Mouse (Mus musculus) left cerebral cortex, postnatal 10 days (tissue): ENCODE measurements around the gene Rusc1. TPM values are rescaled to one million over a fixed set of nuclear protein-coding genes. Genes with fewer than 3 reads are reported as not detected.
A peak's percentile ranks its signal among the peaks of the same experiment; 100 is the strongest.
"Not testable (repeated sequence)": the region's sequence is repeated elsewhere in the genome, so short reads cannot be mapped to it uniquely, and the experiment has no call there.

Experiments
- DNase-seq, 2 experiments: peaks; one replicate each; pipeline ENCODE4 v3.0.0; 2021 to 2022; ENCODE audit warnings: low spot score in 2 of 2, mixed read lengths in 1 of 2; ENCODE audit errors: extremely low spot score in 1 of 2
- intact Hi-C: fragments of 180-260 bp; cut with DNase I; formaldehyde crosslinking; loops from one replicate; pipeline ENCODE4 v1.15.1; 2025
- total RNA-seq, 2 experiments: library from RNA; stranded (reverse); gene quantifications; 2 replicates each; pipeline ENCODE4 v1.2.3; 2021

Gene Rusc1
- total RNA-seq, 2 experiments from 2014 or later, result 208 to 210 TPM

- intact Hi-C loops, result no loop called here
- DNase-seq, result peak in 1 of 2 experiments; percentile 65
Observed at GRCm38 (mm10) chr3:89101459-89101811, 8.3 kb upstream of the Rusc1 start.

GRCm38 (mm10) chr3:89100811-89101210, 7.7 kb upstream of the Rusc1 start, which contains the start of gene Gm43738:
TSS of gene Gm43738 (minus strand) at chr3:89101099.
- DNase-seq, result peak in 1 of 2 experiments; percentile 71
- intact Hi-C loops, result no loop called here

GRCm38 (mm10) chr3:89094021-89094420, 910 bp upstream of the Rusc1 start:
- DNase-seq, result no peak
- intact Hi-C loops, result no loop called here

DNA sequence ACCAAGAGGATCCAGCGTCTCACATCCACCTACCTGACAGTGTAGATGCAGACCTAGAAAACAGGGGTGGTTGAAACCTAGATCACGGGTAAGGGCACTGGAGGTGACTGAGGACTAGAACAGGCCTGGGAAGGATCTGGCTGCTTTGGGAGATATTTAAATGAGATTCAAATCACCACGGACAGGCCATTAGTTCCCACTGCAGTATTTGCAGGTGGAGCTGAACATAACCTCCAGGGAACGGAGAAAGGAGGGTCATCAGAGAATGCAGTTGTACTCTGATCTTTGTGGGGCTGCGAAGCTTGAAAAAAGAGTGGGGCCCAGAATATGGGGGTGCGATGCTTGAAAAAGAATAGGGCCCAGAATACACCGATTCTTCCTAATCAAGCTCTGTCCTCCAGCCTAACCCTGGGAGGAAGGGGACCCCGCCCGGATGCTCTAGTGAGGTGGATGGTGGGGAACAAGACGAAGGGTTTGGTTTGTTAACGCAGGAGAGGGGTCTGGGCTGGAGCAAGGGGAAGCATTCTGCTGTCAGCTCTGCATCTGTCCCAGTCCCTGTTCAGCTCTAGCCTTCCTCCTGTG, 511 bp downstream of the Rusc1 start:
- DNase-seq, result no peak
- intact Hi-C loops, result no loop called here

DNA sequence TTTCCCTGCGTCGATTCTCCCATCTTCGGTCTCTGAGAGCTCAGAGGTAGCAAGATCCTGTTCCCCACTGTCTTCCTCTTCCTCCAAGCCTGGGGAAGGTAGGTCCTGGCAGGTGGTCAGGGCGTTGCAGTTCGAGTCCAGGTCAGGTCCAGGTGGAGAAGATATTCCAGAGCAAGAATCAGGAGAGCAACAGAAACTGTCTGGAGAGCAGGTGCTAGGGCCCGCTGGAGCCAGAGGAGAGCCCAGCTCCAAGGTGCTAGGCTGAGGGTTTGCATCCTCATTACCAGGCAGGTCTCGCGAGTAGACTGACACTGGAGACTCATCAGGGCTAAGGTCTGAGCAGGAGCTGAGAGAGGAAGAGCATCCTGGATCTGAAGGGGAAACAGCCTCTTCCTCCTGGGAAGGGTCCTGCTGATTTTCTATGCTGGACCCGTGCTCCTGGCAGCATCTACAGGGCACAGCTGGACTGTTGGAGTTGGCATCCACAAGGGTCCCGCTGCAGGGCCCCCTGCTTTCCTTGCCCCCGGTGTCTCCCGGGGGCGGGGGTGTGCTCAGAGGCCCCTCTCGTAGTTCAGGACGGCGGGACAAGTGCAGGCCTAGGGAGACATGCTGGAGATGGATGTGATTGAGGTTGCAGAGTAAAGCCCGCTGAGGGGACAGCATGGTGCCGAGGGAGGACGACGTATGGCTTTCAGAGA, 1.2 kb downstream of the Rusc1 start:
- no peak for DNase-seq
- intact Hi-C loops, result loop anchor here (2.0 kb wide), 1 partner anchor 67 kb away; no protein-coding TSS in a partner anchor

DNA sequence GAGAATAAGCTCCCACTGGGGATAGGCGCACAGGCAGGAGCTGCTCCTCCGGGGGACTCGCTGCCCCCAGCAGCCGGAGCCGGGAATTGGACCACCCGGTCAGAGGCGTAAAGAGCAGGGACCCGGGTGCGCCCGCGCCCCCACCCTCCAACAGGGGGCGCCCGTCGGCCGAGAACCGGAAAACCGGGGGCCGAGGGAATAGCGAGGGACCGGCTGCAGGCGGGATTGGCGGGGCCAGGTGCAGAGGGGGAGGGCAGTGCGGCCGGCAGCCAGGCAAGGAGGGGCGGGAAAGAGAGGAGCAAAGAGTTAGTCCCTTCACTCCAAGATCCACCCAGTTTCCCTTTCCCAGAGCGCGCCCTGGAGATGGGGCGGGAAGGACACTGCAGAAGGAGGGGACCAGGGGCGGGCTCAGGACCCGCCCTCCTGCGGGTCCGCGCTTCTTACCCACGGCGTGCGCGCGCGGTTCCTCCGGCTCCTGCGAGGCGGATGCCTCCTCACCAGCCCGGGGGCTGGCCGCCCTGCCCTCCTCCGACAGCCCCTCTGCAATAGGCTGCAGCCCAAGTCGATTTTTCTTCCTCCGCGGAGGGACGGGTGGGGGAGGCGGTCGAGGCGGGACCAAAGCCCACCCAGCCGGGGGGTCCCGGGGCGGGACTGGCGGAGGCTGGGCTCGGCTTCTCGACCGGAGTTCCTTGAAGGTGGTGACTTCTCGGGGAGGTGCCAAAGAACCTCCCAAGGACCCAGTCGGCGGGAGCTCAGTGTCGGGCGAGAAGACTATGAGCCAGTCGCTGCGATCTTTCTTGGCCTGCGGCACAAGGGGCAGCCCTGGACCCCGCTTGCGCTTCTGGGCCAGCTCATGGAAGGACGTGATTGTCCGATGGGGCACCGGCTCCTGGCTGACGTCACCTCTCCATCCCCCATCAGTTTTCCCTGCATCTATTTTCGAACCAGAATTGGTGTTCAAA, 2.1 kb downstream of the Rusc1 start:
- intact Hi-C loops, result loop anchor here (2.0 kb wide), 1 partner anchor 68 kb away; no protein-coding TSS in a partner anchor
- peak; percentile 71 to 88 for DNase-seq

GRCm38 (mm10) chr3:89089882-89090591, 3.1 kb downstream of the Rusc1 start:
- DNase-seq, result peak; percentile 86 to 88
- intact Hi-C loops, result loop anchor here (2.0 kb wide), 1 partner anchor 69 kb away; no protein-coding TSS in a partner anchor

GRCm38 (mm10) chr3:89088974-89089373, 4.1 kb downstream of the Rusc1 start:
- no peak for DNase-seq
- intact Hi-C loops, result no loop called here

DNA sequence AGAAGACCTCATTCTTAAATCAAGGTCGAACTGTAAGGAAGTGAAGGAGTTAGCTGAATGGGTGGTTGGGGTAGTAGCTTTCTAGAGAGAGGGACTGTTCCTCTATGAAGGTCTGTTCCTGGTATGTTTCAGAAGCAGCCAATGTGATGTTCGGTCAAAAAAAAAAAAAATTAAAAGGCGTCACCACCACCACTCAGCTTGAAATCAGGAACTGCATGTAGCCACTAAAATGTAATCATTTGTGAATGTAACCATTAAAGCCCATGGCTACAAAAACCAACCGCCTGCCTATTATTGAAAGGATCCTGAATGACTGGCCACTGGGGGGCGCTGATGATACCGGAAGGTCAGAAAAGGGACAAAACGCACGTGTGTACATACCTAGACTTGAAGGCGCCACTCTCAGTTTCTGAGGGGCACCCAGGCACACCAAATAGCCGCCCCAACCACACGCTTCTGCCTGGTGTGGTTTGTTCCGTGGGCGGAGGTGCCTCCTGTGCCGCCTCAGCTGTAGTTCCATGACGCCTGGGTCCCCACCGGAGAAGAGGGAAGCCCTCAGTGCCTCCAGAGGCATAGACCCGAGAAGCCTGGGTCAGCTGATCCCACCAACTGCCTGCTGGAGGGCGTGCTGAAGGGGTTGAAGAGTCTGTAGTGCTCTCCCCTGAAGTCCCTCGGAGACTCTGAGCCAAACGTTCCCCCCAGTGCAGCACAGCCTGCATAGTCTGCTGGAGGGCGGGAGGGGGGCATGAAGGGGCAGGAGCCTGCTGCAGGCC, 5.6 kb downstream of the Rusc1 start:
- DNase-seq, result peak; percentile 67 to 88
- intact Hi-C loops, result no loop called here

- DNase-seq, result no peak
- intact Hi-C loops, result no loop called here
Observed at GRCm38 (mm10) chr3:89084654-89085190, 8.4 kb downstream of the Rusc1 start.

DNA sequence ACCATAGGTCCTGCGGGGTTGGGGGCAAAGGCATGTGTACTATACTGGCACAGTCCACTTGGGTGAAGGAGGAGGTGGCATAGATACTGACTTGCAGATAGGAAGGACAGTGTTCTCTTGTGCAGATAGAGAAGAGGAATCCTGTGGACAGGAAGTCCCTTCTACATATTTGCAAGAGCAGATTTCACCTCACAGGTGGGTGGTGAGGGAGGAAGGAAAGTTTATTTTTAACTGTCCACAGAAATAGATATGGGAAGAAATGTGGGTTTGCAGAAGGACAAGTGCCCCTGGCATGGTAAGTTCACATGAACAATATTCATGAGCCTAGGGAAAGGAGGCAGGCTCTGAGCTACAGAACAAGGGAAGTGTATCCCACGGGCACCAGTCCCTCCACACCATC, 9.0 kb downstream of the Rusc1 start:
- no peak for DNase-seq
- intact Hi-C loops, result no loop called here

- DNase-seq, intact Hi-C loops: not testable (repeated sequence)
Observed at GRCm38 (mm10) chr3:89082287-89082686, 10.8 kb downstream of the Rusc1 start.

- intact Hi-C loops, result no loop called here
Observed at GRCm38 (mm10) chr3:89077383-89077782, 15.7 kb downstream of the Rusc1 start.

GRCm38 (mm10) chr3:89067265-89067664, 25.8 kb downstream of the Rusc1 start:
- intact Hi-C loops, result no loop called here
- no peak for DNase-seq

More at GRCm38 (mm10) chr3:89077383-89077782, 15.7 kb downstream of the Rusc1 start:
- no peak for DNase-seq

DNA sequence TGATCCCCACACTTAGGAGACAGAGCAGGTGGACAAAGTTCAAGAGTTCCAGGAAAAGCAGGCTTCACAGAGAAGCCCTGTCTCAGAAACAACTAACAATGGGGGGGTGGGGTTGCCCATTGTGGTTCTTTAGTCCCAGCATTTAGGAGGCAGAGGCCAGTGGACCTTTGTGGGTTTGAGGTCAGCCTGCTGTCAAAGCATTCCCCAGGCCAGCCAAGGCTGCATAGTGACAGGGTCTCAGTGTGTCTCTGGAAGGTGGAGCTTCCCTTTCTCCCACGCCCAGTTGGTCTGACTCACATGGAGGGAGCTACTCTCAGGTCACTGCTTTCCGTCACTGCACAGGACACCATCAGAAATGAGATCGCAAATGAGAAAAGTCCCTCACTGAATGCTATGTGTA, 31.4 kb downstream of the Rusc1 start:
- no peak for DNase-seq
- intact Hi-C loops, result no loop called here

DNA sequence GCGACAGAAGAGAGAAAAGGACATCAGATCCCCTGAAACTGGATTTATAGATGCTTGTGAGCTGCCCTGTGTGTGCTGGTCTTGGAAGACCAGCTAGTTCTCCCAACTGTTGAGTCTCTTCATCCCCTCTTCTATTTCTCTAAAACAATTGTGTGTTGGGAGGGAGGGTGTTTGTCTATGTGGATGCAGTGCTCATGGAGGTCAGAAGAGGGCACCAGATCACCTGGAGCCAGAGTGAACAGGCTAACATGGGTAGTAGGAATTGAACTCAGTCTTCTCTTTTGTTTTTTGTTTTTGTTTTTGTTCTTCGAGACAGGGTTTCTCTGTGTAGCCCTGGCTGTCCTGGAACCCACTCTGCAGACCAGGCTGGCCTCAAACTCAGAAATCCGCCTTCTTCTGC, 34.3 kb downstream of the Rusc1 start:
- DNase-seq, result no peak
- intact Hi-C loops, result no loop called here

DNA sequence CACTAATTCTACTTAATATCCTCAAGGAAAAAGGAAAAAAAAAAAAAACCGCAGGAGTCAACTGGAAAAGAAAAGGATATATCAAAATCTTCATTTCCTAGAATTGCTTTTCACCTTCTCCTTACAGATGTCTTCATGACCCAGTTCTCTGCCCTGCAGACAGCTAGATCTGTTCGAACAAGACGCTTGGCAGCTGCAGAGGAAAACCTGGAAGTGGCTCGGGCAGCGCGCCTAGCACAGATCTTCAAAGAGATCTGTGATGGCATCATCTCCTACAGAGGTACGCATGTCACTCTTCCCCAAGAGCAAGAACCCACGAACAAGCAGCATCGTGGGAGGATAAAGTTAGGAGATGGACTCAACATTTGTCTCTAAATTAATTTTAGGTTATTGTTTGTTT, 34.8 kb downstream of the Rusc1 start:
- DNase-seq, result no peak
- intact Hi-C loops, result no loop called here

DNA sequence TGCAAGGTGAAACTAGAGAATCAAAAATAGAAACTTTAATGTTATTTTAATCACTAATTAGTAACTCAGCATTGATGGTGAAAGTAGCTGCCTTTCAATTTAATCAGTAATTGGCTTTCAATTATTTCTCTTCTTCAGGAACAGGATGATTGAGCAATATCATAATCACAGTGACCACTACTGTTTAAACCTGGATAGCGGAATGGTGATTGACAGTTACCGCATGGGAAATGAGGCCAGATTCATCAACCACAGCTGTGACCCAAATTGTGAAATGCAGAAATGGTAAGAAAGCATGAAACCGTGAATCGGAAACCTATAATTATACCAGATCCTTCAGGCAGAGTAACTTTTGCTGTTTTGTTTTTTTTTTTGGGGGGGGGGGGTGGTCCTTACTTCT, 49.8 kb downstream of the Rusc1 start:
- intact Hi-C loops, result no loop called here
- no peak for DNase-seq
